Mouse (Mus musculus) spleen, postnatal 14 days (tissue): ENCODE results near the gene Manbal.

ENCODE experiments used
- DNase-seq, 2 experiments: peaks; one replicate each; pipeline ENCODE4 v3.0.0; 2021 to 2022; ENCODE audit warnings: low spot score in 2 of 2

Manbal gene

GRCm38 (mm10) chr2:157434041-157434440 is 66.6 kb downstream of the Manbal start:
- DNase-seq, result no peak

DNA sequence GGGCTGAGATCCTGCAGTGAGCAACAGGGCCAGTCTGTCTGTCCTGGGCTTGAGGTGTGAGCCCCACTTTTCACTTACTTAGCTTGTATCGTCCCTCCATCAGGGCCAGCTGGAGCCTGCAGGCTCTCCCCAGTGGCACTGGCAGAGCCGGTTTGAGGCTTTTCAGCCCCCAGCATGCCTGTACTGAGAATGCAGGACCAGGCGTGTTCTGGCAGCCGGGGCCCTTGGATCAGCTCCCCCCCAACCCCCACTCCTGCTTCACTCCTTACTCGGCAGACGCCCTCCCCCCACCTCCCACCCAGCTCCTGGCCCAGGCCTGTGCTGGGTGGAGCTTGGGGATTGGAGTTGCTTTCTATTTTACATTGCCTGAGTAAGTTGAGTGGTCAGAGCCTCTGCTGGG is 67.1 kb downstream of the Manbal start:
- no peak for DNase-seq

DNA sequence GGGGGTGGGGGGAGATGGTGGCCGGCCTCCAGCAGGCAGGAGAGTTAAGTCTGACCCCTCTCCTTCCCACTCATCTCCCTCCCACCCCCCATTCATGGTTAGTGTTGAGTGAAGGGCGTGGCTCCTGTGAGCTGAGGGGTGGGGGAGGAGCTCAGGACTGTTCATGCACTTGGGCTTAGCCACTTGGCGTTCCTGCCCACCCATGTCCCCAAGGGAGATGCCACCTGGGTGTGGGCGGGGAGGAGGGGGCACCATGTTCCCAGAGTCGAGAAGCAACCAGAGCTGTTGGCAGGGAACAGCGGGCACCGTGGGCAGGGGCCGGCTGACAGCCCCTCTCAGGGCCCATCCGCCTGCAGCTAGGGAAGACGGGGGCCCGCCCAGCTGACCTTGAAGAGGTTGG is 69.1 kb downstream of the Manbal start:
- no peak for DNase-seq

DNA sequence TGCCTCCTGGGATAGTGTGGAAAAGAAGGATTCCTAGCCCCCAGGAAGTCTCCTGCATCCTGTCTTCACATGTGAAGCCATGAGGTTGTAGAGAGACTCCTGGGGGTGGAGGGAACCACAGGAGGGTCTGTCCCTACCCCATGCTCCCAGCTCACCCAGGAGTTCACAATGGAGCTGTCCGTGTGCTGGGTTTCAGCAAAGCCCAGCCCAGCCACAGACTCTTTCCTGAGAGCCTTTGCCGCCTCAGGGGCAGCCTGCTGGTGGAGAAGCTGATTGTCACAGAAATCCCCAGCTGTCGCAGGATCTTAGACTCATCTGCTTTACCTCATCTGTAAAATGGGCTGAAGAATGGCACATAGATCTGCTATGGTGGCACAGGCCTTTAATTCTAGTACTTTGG is 69.7 kb downstream of the Manbal start:
- DNase-seq, result no peak

- DNase-seq, result no peak
Observed at GRCm38 (mm10) chr2:157441363-157441762, 74.0 kb downstream of the Manbal start.
